Mouse (Mus musculus): Measurements from ENCODE around the gene Sergef. TPM values are rescaled to one million over a fixed set of nuclear protein-coding genes. Genes with fewer than 3 reads are reported as not detected.

Gene Sergef
- polyA plus RNA-seq, 1 experiment from 2014 or later = 13.2 TPM

DNA sequence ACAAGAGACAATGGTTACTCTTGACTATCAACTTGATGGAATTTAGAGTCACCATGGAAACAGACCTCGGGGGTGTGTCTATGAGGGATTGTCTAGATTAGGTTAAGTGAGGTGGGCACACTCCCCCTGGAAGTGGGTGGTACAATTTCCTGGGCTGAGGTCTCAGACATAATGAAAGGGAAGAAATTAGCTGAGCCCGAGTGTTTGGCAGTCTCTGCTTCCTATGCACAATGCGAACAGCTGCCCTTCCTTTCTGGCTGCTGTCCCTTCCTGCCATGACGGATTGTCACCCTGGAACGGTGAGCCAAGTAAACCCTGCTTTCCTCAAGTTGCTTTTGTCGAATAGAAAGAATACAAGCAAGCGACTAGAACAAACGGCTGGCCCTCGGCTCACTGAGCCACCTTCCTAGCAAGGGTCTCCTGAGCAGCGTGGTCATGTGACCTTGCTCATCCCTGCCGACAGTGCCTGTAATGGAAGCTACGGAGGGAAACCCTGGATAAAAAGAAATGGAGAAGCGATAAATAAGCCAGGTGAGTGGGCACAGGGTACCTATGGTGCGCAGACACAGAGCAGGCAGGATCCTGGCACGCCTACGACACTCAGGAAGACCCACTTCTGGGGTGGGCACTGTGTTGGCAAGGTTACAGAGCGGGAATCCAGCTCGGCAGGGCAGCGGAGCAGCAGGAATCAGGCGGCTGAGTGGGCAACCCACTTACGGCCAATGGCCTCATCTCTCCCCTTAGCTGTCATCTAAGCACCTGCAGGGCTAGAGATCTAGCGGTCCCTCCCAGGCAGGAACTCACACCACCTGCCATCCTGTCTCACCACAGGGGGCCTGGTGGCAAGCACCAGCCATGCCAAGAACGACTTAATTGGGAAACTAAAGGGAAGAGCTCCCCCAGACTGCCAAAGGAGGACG is 130.0 kb downstream of the Sergef start:
- Histone ChIP-seq H3K36me3 (ENCODE audit: control insufficient read depth, insufficient read depth, low read length) (no peaks in the 10 kb centered on the region), H3K4me3 (ENCODE audit: low read depth, low read length) (no peak overlapping the region), H3K27me3 (ENCODE audit: control insufficient read depth, insufficient read depth, low read length) (no peaks in the 10 kb centered on the region), H3K9me3 (ENCODE audit: control insufficient read depth, low read length) (0 out of 2 replicates have a peak, but pooled peaks cover 3% of the 10 kb centered on the region), H3K27ac (replicated peaks; ENCODE audit: low read depth, low read length) (no peak overlapping the region), H3K4me2 (ENCODE audit: low read depth, severe bottlenecking) (no peak overlapping the region), H3K9ac (ENCODE audit: low read length) (no peak overlapping the region), H3K4me1 (ENCODE audit: control insufficient read depth, insufficient read depth, low read length) (no peaks in the 10 kb centered on the region)
- 60% methylated on average over 24 of the region's 24 CpGs for WGBS
- DNase-seq (ENCODE audit: low spot score) (no peak), ATAC-seq (ENCODE audit: insufficient number of reproducible peaks, low FRiP score, low TSS enrichment, low read depth) (no peak)

DNA sequence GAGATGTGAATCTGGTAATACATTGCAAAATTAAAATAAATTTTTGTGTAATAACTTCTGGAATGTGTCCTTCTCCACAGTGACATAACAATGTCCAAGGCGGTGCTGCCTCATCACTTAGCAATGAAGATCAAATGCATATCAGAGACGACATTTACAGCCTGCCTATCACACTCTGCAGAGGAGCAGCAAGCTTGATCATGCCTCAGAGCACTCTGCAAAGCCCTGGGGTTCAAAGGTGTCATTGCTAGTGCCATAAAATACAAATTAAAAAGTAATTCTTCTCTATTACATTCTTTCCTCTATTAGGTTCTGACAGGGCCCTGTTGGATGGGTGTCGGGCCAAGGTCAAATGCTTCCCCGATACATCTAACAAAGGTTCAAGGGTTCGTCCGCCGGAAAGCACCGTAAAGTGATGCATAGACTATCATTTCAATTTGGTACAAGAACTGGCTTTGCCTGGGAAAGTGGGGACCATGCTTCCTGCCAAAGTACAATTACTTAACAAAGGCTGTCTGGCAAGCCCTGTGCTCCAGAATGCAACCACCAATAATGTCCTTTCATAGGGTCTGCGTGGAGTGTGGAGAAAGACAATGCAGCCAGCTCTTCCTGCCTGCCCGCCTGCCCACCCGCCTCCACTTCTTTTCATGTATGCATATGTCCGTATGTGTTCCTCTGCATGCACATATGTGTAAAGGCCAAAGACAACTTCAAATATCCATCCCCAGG is 130.9 kb downstream of the Sergef start:
- H3K9ac ChIP-seq (ENCODE audit: low read length) = no peak overlapping the region
- ATAC-seq (ENCODE audit: insufficient number of reproducible peaks, low FRiP score, low TSS enrichment, low read depth) = no peak
- no peak overlapping the region for H3K4me3 ChIP-seq (ENCODE audit: low read depth, low read length)
- no peaks in the 10 kb centered on the region for H3K27me3 ChIP-seq (ENCODE audit: control insufficient read depth, insufficient read depth, low read length)
- H3K36me3 ChIP-seq (ENCODE audit: control insufficient read depth, insufficient read depth, low read length) = no peaks in the 10 kb centered on the region
- H3K4me1 ChIP-seq (ENCODE audit: control insufficient read depth, insufficient read depth, low read length) = no peaks in the 10 kb centered on the region
- no peak for DNase-seq (ENCODE audit: low spot score)
- 0 out of 2 replicates have a peak, but pooled peaks cover 3% of the 10 kb centered on the region for H3K9me3 ChIP-seq (ENCODE audit: control insufficient read depth, low read length)
- no peak overlapping the region for H3K27ac ChIP-seq (replicated peaks; ENCODE audit: low read depth, low read length)
- 47% methylated on average over 12 of the region's 12 CpGs for WGBS
- no peak overlapping the region for H3K4me2 ChIP-seq (ENCODE audit: low read depth, severe bottlenecking)

DNA sequence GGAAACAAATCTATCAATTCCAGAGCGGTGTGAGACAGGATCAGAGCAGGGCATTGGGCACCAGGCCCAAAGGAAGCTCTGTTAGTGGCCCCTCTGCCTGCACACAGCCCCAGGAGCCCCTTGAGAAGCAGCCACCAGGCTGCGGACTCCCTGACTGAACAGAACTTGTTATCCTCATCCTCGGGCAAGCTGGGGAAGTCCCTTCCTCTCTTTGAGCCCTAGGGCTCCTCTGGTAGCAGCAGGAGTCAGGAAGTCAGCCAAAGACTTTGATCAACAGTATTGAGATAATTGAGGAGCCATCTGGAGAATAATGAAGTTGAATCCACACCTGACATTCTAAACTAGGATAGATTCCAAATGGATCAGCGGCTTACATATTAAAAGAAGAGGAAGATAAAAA is 135.4 kb downstream of the Sergef start:
- Histone ChIP-seq H3K27me3 (ENCODE audit: control insufficient read depth, insufficient read depth, low read length) (no peaks in the 10 kb centered on the region), H3K27ac (replicated peaks; ENCODE audit: low read depth, low read length) (no peak overlapping the region), H3K36me3 (ENCODE audit: control insufficient read depth, insufficient read depth, low read length) (0 out of 2 replicates have a peak, but pooled peaks cover 2% of the 10 kb centered on the region), H3K9ac (ENCODE audit: low read length) (no peak overlapping the region), H3K4me1 (ENCODE audit: control insufficient read depth, insufficient read depth, low read length) (no peaks in the 10 kb centered on the region), H3K9me3 (ENCODE audit: control insufficient read depth, low read length) (0 out of 2 replicates have a peak, but pooled peaks cover 3% of the 10 kb centered on the region), H3K4me3 (ENCODE audit: low read depth, low read length) (no peak overlapping the region), H3K4me2 (ENCODE audit: low read depth, severe bottlenecking) (no peak overlapping the region)
- DNase-seq (ENCODE audit: low spot score) (no peak), ATAC-seq (ENCODE audit: insufficient number of reproducible peaks, low FRiP score, low TSS enrichment, low read depth) (no peak)
- 43% methylated on average over 4 of the region's 4 CpGs for WGBS

DNA sequence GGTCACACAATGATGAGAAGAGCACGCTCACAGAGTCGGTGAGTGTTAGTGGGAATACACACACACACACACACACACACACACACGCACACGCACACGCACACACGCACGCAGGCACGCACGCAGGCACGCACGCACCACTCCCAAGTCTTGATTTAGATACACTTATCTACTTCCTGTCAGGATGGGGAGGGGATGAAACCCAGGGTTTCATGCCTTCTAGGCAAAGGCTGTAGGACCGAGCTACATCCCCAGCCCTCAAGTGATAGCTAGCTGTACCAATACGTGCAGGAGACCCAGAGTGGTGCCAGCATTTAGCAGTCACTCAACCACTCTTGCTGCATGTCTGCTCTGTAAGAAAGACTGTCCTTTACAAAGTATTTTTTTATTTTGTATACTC is 137.0 kb downstream of the Sergef start:
- ATAC-seq (ENCODE audit: insufficient number of reproducible peaks, low FRiP score, low TSS enrichment, low read depth) = no peak
- Histone ChIP-seq H3K9me3 (ENCODE audit: control insufficient read depth, low read length) (0 out of 2 replicates have a peak, but pooled peaks cover 3% of the 10 kb centered on the region), H3K27me3 (ENCODE audit: control insufficient read depth, insufficient read depth, low read length) (no peaks in the 10 kb centered on the region), H3K27ac (replicated peaks; ENCODE audit: low read depth, low read length) (no peak overlapping the region), H3K9ac (ENCODE audit: low read length) (no peak overlapping the region), H3K36me3 (ENCODE audit: control insufficient read depth, insufficient read depth, low read length) (0 out of 2 replicates have a peak, but pooled peaks cover 2% of the 10 kb centered on the region), H3K4me3 (ENCODE audit: low read depth, low read length) (no peak overlapping the region), H3K4me2 (ENCODE audit: low read depth, severe bottlenecking) (no peak overlapping the region), H3K4me1 (ENCODE audit: control insufficient read depth, insufficient read depth, low read length) (no peaks in the 10 kb centered on the region)
- no peak for DNase-seq (ENCODE audit: low spot score)
- WGBS = 96% methylated on average over 13 of the region's 13 CpGs

DNA sequence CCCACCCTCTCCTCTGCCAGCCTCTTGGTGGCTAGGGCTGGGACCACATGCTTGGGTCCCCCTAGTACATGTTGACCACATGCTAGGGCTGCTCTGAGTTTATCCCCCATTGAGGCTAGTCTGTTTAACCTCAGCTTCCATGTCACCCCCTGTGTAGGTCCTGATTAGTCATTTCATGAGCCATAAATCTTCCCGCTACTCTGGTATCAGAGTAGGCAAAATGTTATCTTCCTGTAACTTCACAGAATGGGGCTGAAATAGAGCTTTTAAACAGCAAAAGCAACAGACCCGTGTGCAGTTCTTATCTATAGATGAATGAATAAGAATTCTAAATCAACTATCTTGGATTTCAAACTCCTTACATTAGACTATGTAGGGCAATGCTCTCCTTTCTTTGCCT is 138.1 kb downstream of the Sergef start:
- 85% methylated on average over 2 of the region's 2 CpGs for WGBS
- Histone ChIP-seq H3K27ac (replicated peaks; ENCODE audit: low read depth, low read length) (no peak overlapping the region), H3K9ac (ENCODE audit: low read length) (no peak overlapping the region), H3K36me3 (ENCODE audit: control insufficient read depth, insufficient read depth, low read length) (0 out of 2 replicates have a peak, but pooled peaks cover 2% of the 10 kb centered on the region), H3K4me2 (ENCODE audit: low read depth, severe bottlenecking) (no peak overlapping the region), H3K4me3 (ENCODE audit: low read depth, low read length) (no peak overlapping the region), H3K9me3 (ENCODE audit: control insufficient read depth, low read length) (no peaks in the 10 kb centered on the region), H3K4me1 (ENCODE audit: control insufficient read depth, insufficient read depth, low read length) (no peaks in the 10 kb centered on the region), H3K27me3 (ENCODE audit: control insufficient read depth, insufficient read depth, low read length) (no peaks in the 10 kb centered on the region)
- no peak for ATAC-seq (ENCODE audit: insufficient number of reproducible peaks, low FRiP score, low TSS enrichment, low read depth)
- DNase-seq (ENCODE audit: low spot score) = no peak

DNA sequence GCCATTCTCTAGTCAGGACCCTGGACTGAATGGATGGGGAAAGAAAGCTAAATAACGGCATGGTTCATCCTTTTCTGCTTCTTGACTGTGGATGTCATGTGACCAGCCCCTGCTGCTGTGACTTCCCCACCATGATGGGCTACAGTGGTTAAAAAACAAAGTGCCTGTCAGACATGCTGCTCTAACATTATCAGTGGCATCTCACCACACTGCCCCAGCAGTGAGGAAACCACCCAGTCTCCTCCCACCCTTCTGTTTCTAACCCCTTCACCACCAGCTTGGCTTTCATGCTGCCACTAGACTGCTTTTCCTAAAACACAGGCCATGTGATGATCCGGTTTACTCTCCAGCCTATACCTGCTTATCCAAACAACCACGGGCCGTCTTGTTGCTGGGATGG is 140.0 kb downstream of the Sergef start:
- no peaks in the 10 kb centered on the region for H3K27me3 ChIP-seq (ENCODE audit: control insufficient read depth, insufficient read depth, low read length)
- H3K9me3 ChIP-seq (ENCODE audit: control insufficient read depth, low read length) = no peaks in the 10 kb centered on the region
- ATAC-seq (ENCODE audit: insufficient number of reproducible peaks, low FRiP score, low TSS enrichment, low read depth) = no peak
- H3K4me2 ChIP-seq (ENCODE audit: low read depth, severe bottlenecking) = no peak overlapping the region
- H3K4me1 ChIP-seq (ENCODE audit: control insufficient read depth, insufficient read depth, low read length) = no peaks in the 10 kb centered on the region
- 0 out of 2 replicates have a peak, but pooled peaks cover 2% of the 10 kb centered on the region for H3K36me3 ChIP-seq (ENCODE audit: control insufficient read depth, insufficient read depth, low read length)
- DNase-seq (ENCODE audit: low spot score) = no peak
- H3K4me3 ChIP-seq (ENCODE audit: low read depth, low read length) = no peak overlapping the region
- H3K27ac ChIP-seq (replicated peaks; ENCODE audit: low read depth, low read length) = no peak overlapping the region
- WGBS = 96% methylated on average over 4 of the region's 4 CpGs
- H3K9ac ChIP-seq (ENCODE audit: low read length) = no peak overlapping the region

DNA sequence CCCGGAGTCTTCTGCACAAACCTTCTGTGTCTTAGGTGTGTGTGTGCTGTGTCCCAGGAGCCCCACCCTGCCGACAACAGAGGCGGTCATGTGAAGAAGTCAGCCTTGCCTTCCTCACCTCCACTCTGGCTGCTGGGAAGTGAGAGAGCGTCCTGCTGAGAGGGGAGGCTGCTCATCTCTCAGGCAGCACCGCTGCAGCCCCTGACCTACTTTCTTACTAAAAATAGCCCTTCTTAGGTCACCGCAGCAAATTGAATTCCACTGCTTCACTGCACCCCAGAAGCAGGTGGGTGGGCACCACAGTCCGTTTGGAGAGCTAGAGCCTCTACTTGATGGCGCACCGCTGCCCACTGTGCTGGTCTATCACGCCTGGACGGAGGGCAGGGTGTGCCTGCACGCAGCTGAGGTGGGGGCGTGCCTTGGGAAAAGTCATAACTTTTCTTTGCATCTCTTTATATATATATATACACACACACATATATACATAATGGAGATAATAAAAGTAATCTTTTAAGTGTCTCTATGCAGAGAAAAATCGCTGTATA is 147.4 kb downstream of the Sergef start:
- no peaks in the 10 kb centered on the region for H3K4me1 ChIP-seq (ENCODE audit: control insufficient read depth, insufficient read depth, low read length)
- H3K9ac ChIP-seq (ENCODE audit: low read length) = no peak overlapping the region
- H3K27ac ChIP-seq (replicated peaks; ENCODE audit: low read depth, low read length) = no peak overlapping the region
- DNase-seq (ENCODE audit: low spot score) (no peak), ATAC-seq (ENCODE audit: insufficient number of reproducible peaks, low FRiP score, low TSS enrichment, low read depth) (no peak)
- H3K27me3 ChIP-seq (ENCODE audit: control insufficient read depth, insufficient read depth, low read length) = no peaks in the 10 kb centered on the region
- no peak overlapping the region for H3K4me3 ChIP-seq (ENCODE audit: low read depth, low read length)
- H3K36me3 ChIP-seq (ENCODE audit: control insufficient read depth, insufficient read depth, low read length) = no peaks in the 10 kb centered on the region
- H3K4me2 ChIP-seq (ENCODE audit: low read depth, severe bottlenecking) = no peak overlapping the region
- H3K9me3 ChIP-seq (ENCODE audit: control insufficient read depth, low read length) = no peaks in the 10 kb centered on the region
- 71% methylated on average over 14 of the region's 14 CpGs for WGBS

DNA sequence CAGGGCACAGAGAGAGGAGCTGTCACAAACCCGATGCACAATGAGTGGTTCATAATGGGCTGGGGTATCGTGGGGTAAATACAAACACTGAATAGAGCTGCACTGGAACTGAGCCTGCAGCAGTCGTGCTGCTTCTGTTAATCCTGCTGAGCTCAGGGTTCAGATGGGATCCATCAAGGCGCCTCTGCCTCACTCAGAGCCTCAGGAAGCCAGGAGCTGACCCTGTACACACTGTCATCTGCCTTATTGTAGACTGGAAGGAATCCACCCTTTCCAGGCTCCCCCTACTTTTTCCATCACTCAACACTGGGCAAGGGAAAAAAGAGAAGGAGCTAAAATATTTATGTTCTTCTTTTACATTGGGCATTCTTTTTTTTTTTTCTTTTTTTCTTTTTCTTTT is 152.3 kb downstream of the Sergef start:
- no peak overlapping the region for H3K9ac ChIP-seq (ENCODE audit: low read length)
- H3K36me3 ChIP-seq (ENCODE audit: control insufficient read depth, insufficient read depth, low read length) = no peaks in the 10 kb centered on the region
- H3K4me2 ChIP-seq (ENCODE audit: low read depth, severe bottlenecking) = no peak overlapping the region
- no peak overlapping the region for H3K27ac ChIP-seq (replicated peaks; ENCODE audit: low read depth, low read length)
- ATAC-seq (ENCODE audit: insufficient number of reproducible peaks, low FRiP score, low TSS enrichment, low read depth) = no peak
- DNase-seq (ENCODE audit: low spot score) = no peak
- no peak overlapping the region for H3K4me3 ChIP-seq (ENCODE audit: low read depth, low read length)
- H3K9me3 ChIP-seq (ENCODE audit: control insufficient read depth, low read length) = no peaks in the 10 kb centered on the region
- H3K27me3 ChIP-seq (ENCODE audit: control insufficient read depth, insufficient read depth, low read length) = no peaks in the 10 kb centered on the region
- no peaks in the 10 kb centered on the region for H3K4me1 ChIP-seq (ENCODE audit: control insufficient read depth, insufficient read depth, low read length)
- 63% methylated on average over 4 of the region's 4 CpGs for WGBS

All from limb, embryonic 11.5 days (tissue).